Mouse (Mus musculus) thymus, adult 2 months (tissue): ENCODE results near the gene Lbx1.

ENCODE experiments used
- CTCF ChIP-seq: fragments of 200-500 bp; IDR thresholded peaks from 2 replicates; pipeline ENCODE4 v1.5.1; 2012; ENCODE audit warnings: mild to moderate bottlenecking, control low read depth, low read length, moderate library complexity, borderline replicate concordance; ENCODE audit not compliant: control insufficient read depth, poor library complexity, insufficient read depth; ENCODE audit errors: extremely low read depth
- POLR2A ChIP-seq: fragments of 200-500 bp; IDR thresholded peaks from 2 replicates; pipeline ENCODE4 v1.6.1; 2012; ENCODE audit warnings: mild to moderate bottlenecking, low read length, control low read depth, moderate library complexity; ENCODE audit not compliant: control insufficient read depth, poor library complexity, insufficient read depth; ENCODE audit errors: extremely low read depth

DNA sequence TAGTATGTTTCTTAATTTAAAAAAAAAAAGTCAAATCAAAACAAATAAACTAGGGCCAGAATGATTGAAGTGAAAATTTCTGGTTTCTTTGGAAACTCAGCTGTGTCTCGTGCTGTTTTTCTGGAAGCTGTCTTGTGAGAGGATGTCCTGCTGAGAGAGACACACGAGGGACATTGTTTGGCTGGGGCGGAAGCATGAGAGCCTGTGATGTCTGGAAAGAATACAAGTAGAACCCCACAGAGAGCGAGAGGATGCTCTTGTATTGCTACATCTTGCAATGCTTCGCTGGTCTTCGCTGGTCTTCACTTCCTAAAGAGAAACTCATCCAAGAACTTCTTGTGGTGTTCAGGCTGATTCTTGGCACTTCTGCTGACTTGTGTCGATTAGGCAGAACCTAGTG lies 19.2 kb upstream of the Lbx1 start:
- no peak for TF ChIP-seq CTCF
- TF ChIP-seq POLR2A = no peak
